In genomic region chr6:40161381-40161780, GRCm38 (mm10) we compare ENCODE assay signal across 12 mouse cellular contexts.
"Had no signal": no experiment of that assay in that cellular context is flagged by ENCODE, and none has a peak within 500 bp of the region (broad histone marks: within the 10 kb centered on the region; RNA-seq: fewer than 3 reads in every experiment).

No protein-coding gene starts in this region.

- ATAC-seq: intestine, embryonic 15.5 days; midbrain, embryonic 16.5 days had no signal

- DNase-seq: kidney, adult 18-20 months; kidney, postnatal 14 days; lung, adult 18-20 months; thymus, adult 18-20 months; thymus, postnatal 14 days had no signal

- H3K4me3 ChIP-seq: intestine, embryonic 15.5 days; limb, embryonic 13.5 days; midbrain, embryonic 12.5 days; neural tube, embryonic 13.5 days had no signal

- H3K27ac ChIP-seq: intestine, embryonic 15.5 days; limb, embryonic 13.5 days; liver, embryonic 14.5 days; midbrain, embryonic 12.5 days; neural tube, embryonic 13.5 days; stomach, postnatal 0 days had no signal
